ENCODE assay signal across 11 mouse cellular contexts in the genomic region with DNA sequence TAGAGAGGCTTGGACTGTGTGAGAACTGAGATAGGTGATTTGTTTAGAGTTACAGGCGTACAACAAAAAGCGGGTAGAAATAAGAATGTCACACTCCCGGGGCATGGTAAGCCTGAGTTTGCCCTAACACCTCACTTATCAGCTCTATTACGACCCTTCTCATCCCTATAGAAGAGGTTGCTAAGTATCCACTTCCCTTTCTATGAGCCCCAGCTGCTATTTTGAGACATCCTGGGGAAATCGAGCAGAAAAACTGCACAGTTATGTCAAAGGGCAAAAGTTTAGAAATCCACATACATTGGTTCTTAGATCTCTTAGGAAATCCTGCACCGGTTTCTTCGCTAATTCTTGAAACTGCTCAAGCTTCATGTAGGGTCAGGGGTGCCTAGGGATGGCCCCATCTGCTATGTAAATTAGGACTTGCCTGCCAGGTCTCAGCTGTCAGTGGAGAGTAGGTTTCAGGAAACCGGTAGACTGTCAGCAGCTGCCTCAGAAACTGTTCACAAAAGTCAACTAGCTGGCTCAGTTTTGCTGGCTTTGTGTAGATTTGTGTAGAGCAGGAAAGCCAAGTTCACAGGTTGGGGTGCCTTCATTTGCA. TPM values are rescaled to one million over a fixed set of nuclear protein-coding genes. Genes with fewer than 3 reads are reported as not detected.
DNase-seq lines count a peak whose midpoint lies in the region; ATAC-seq and TF ChIP-seq lines count a peak whose summit lies in the region.
"Had no signal": no experiment of that assay in that cellular context is flagged by ENCODE, and none has a peak within 500 bp of the region (broad histone marks: within the 10 kb centered on the region; RNA-seq: fewer than 3 reads in every experiment).

No protein-coding gene starts in this region.

- DNase-seq in forebrain, postnatal 0 days: no peak
- DNase-seq in lung, postnatal 0 days (ENCODE audit: low spot score): peak; percentile 3
- no peak for DNase-seq in lung, postnatal 14 days
- no peak for DNase-seq in intestine, embryonic 14.5 days (ENCODE audit: low spot score)
- DNase-seq in gastrocnemius, adult 2 months: no peak
- no peak for DNase-seq in lung, postnatal 25 days (ENCODE audit: low spot score)
- DNase-seq: adrenal gland, adult 8-10 months; gastrocnemius, postnatal 36 days had no signal

- intact Hi-C loops in gastrocnemius, adult 2 months (cut with DNase I): loop anchor here (5.0 kb wide), 1 partner anchor 67 kb away; no protein-coding TSS in a partner anchor

- H3K4me1 ChIP-seq in forebrain, embryonic 15.5 days: peaks cover 15% of the 10 kb centered on the region
- peaks cover 7% of the 10 kb centered on the region; the same call in 1 of the 2 replicates for H3K4me1 ChIP-seq in forebrain, postnatal 0 days (ENCODE audit: insufficient read depth)
- peaks cover 13% of the 10 kb centered on the region; the same call in 1 of the 2 replicates for H3K4me1 ChIP-seq in lung, postnatal 0 days (ENCODE audit: insufficient read depth, low read depth, low read length)
- peaks cover 13% of the 10 kb centered on the region; the same call in 1 of the 2 replicates for H3K4me1 ChIP-seq in intestine, embryonic 14.5 days (replicated peaks; ENCODE audit: control insufficient read depth, insufficient read depth, low read length)
- peaks cover 23% of the 10 kb centered on the region for H3K4me1 ChIP-seq in neural tube, embryonic 13.5 days (replicated peaks)

- ATAC-seq in forebrain, embryonic 15.5 days (replicated peaks): no peak
- no peak for ATAC-seq in forebrain, postnatal 0 days
- no peak for ATAC-seq in lung, postnatal 0 days
- ATAC-seq in intestine, embryonic 14.5 days (replicated peaks; ENCODE audit: low FRiP score, low TSS enrichment, low read depth): no peak
- no peak for ATAC-seq in neural tube, embryonic 13.5 days (ENCODE audit: low read depth)

- no peak overlapping the region for H3K27ac ChIP-seq in forebrain, embryonic 15.5 days (replicated peaks)
- H3K27ac ChIP-seq in forebrain, postnatal 0 days (ENCODE audit: low read depth, low read length): no peak overlapping the region
- no peak overlapping the region for H3K27ac ChIP-seq in lung, postnatal 0 days (ENCODE audit: low read length)
- no peak overlapping the region for H3K27ac ChIP-seq in intestine, embryonic 14.5 days (ENCODE audit: low read depth)
- H3K27ac ChIP-seq in neural tube, embryonic 13.5 days (replicated peaks): no peak overlapping the region
- no peak overlapping the region for H3K27ac ChIP-seq in gastrocnemius, adult 2 months
- H3K27ac ChIP-seq: left cerebral cortex, adult 2 months had no signal

- peaks cover 10% of the 10 kb centered on the region; the same call in 1 of the 2 replicates for H3K27me3 ChIP-seq in forebrain, embryonic 15.5 days
- H3K27me3 ChIP-seq in forebrain, postnatal 0 days (ENCODE audit: insufficient read depth, low read length): peaks cover 10% of the 10 kb centered on the region
- H3K27me3 ChIP-seq in lung, postnatal 0 days (replicated peaks; ENCODE audit: insufficient read depth, low read length): no peaks in the 10 kb centered on the region
- H3K27me3 ChIP-seq in intestine, embryonic 14.5 days (replicated peaks; ENCODE audit: control insufficient read depth, insufficient read depth, low read length): peaks cover 19% of the 10 kb centered on the region
- H3K27me3 ChIP-seq in neural tube, embryonic 13.5 days: peaks cover 37% of the 10 kb centered on the region

- 0 out of 2 replicates have a peak overlapping the region, but pooled peaks have one; percentile 85 for H3K4me2 ChIP-seq in forebrain, embryonic 15.5 days (replicated peaks)
- no peak overlapping the region for H3K4me2 ChIP-seq in forebrain, postnatal 0 days (ENCODE audit: low read depth)
- H3K4me2 ChIP-seq in lung, postnatal 0 days (replicated peaks; ENCODE audit: low read depth, low read length): peak overlapping the region; percentile 99; the same call in 1 of the 2 replicates
- H3K4me2 ChIP-seq in intestine, embryonic 14.5 days (ENCODE audit: low read length): peak overlapping the region; percentile 93; the same call in 1 of the 2 replicates
- H3K4me2 ChIP-seq in neural tube, embryonic 13.5 days: peak overlapping the region; percentile 91

- no peak overlapping the region for H3K9ac ChIP-seq in forebrain, embryonic 15.5 days (replicated peaks)
- H3K9ac ChIP-seq in forebrain, postnatal 0 days: no peak overlapping the region
- no peak overlapping the region for H3K9ac ChIP-seq in lung, postnatal 0 days (replicated peaks; ENCODE audit: low read depth)
- H3K9ac ChIP-seq in intestine, embryonic 14.5 days (ENCODE audit: low read length): no peak overlapping the region
- no peak overlapping the region for H3K9ac ChIP-seq in neural tube, embryonic 13.5 days

- H3K4me3 ChIP-seq in forebrain, embryonic 15.5 days: no peak overlapping the region
- no peak overlapping the region for H3K4me3 ChIP-seq in forebrain, postnatal 0 days (ENCODE audit: low read depth, low read length)
- 0 out of 2 replicates have a peak overlapping the region, but pooled peaks have one; percentile 60 for H3K4me3 ChIP-seq in lung, postnatal 0 days (ENCODE audit: low read depth, low read length)
- H3K4me3 ChIP-seq in intestine, embryonic 14.5 days (ENCODE audit: low read depth, low read length): 0 out of 2 replicates have a peak overlapping the region, but pooled peaks have one; percentile 57
- H3K4me3 ChIP-seq in neural tube, embryonic 13.5 days: 0 out of 2 replicates have a peak overlapping the region, but pooled peaks have one; percentile 50
- H3K4me3 ChIP-seq in gastrocnemius, adult 2 months: no peak overlapping the region

- no peaks in the 10 kb centered on the region for H3K9me3 ChIP-seq in forebrain, embryonic 15.5 days
- no peaks in the 10 kb centered on the region for H3K9me3 ChIP-seq in forebrain, postnatal 0 days (ENCODE audit: low read length)
- H3K9me3 ChIP-seq in lung, postnatal 0 days (ENCODE audit: low read length): no peaks in the 10 kb centered on the region
- no peaks in the 10 kb centered on the region for H3K9me3 ChIP-seq in intestine, embryonic 14.5 days (ENCODE audit: control insufficient read depth, low read length)
- H3K9me3 ChIP-seq in neural tube, embryonic 13.5 days: no peaks in the 10 kb centered on the region

- WGBS in forebrain, embryonic 15.5 days: 36% methylated on average over 8 of the region's 8 CpGs
- WGBS in forebrain, postnatal 0 days: 40% methylated on average over 8 of the region's 8 CpGs
- 34% methylated on average over 8 of the region's 8 CpGs for WGBS in lung, postnatal 0 days
- 52% methylated on average over 8 of the region's 8 CpGs for WGBS in intestine, embryonic 14.5 days
- WGBS in neural tube, embryonic 13.5 days: 27% methylated on average over 8 of the region's 8 CpGs

- TF ChIP-seq EP300 in lung, postnatal 0 days (IDR thresholded peaks at IDR 0.05): no peak

- H3K36me3 ChIP-seq in forebrain, embryonic 15.5 days: peaks cover 4% of the 10 kb centered on the region; the same call in 1 of the 2 replicates
- H3K36me3 ChIP-seq in forebrain, postnatal 0 days (ENCODE audit: insufficient read depth): 0 out of 2 replicates have a peak, but pooled peaks cover 7% of the 10 kb centered on the region
- H3K36me3 ChIP-seq in lung, postnatal 0 days (ENCODE audit: insufficient read depth, low read length): no peaks in the 10 kb centered on the region
- H3K36me3 ChIP-seq in intestine, embryonic 14.5 days (ENCODE audit: control insufficient read depth, insufficient read depth, low read length): no peaks in the 10 kb centered on the region
- H3K36me3 ChIP-seq in neural tube, embryonic 13.5 days: peaks cover 14% of the 10 kb centered on the region

- no peak for TF ChIP-seq CTCF in forebrain, postnatal 0 days (IDR thresholded peaks at IDR 0.05; ENCODE audit: low read depth)
- TF ChIP-seq CTCF in lung, postnatal 0 days (IDR thresholded peaks at IDR 0.05): no peak
- no peak for TF ChIP-seq CTCF in gastrocnemius, adult 2 months (IDR thresholded peaks at IDR 0.05)

RNA-seq across cellular contexts. Expression of a gene that starts 27.9 kb away (rescaled TPM):
- not detected in 2 replicates for polyA plus RNA-seq in forebrain, embryonic 15.5 days (2015; fragmentation: Nextera tagmentation; extraction: Ambion mirVana)
- not detected in 2 replicates for total RNA-seq in forebrain, postnatal 0 days (2014; rRNA removed)
- not detected in 2 replicates for polyA plus RNA-seq in forebrain, postnatal 0 days (2015; fragmentation: Nextera tagmentation; extraction: Ambion mirVana)
- polyA plus RNA-seq in lung, postnatal 0 days (2015; fragmentation: Nextera tagmentation; extraction: Ambion mirVana): not detected in 2 replicates
- not detected in 2 replicates for polyA plus RNA-seq in intestine, embryonic 14.5 days (2014; fragmentation: Nextera tagmentation; extraction: Ambion mirVana)
- not detected in 2 replicates for polyA plus RNA-seq in neural tube, embryonic 13.5 days (2015; fragmentation: Nextera tagmentation; extraction: Ambion mirVana)
- total RNA-seq in gastrocnemius, adult 2 months (2021): not detected
- total RNA-seq: adrenal gland, adult 8-10 months; gastrocnemius, postnatal 36 days; left cerebral cortex, adult 2 months had no signal

RNA-seq across cellular contexts. Expression of a gene that starts 46.8 kb away (rescaled TPM):
- polyA plus RNA-seq in forebrain, embryonic 15.5 days (2015; fragmentation: Nextera tagmentation; extraction: Ambion mirVana): 15.5 and 16.0 TPM in 2 replicates
- total RNA-seq in forebrain, postnatal 0 days (2014; rRNA removed): 34.2 and 38.6 TPM in 2 replicates
- polyA plus RNA-seq in forebrain, postnatal 0 days (2015; fragmentation: Nextera tagmentation; extraction: Ambion mirVana): 17.4 and 17.7 TPM in 2 replicates
- polyA plus RNA-seq in lung, postnatal 0 days (2015; fragmentation: Nextera tagmentation; extraction: Ambion mirVana): 9.2 and 10.6 TPM in 2 replicates
- polyA plus RNA-seq in intestine, embryonic 14.5 days (2014; fragmentation: Nextera tagmentation; extraction: Ambion mirVana): 9.9 and 11.5 TPM in 2 replicates
- 12.9 and 14.9 TPM in 2 replicates for polyA plus RNA-seq in neural tube, embryonic 13.5 days (2015; fragmentation: Nextera tagmentation; extraction: Ambion mirVana)
- 1 to 10 TPM; 1.1 to 1.6 TPM for total RNA-seq in gastrocnemius, adult 2 months (2021)

Comparison
In these comparisons a context has a peak if more than half of its experiments do, and no peak if none do; other contexts are left out.
1. H3K4me3 ChIP-seq: peak in lung, postnatal 0 days (single experiment), intestine, embryonic 14.5 days (single experiment) and neural tube, embryonic 13.5 days (single experiment); none in forebrain, embryonic 15.5 days (single experiment), forebrain, postnatal 0 days (single experiment) and gastrocnemius, adult 2 months (single experiment).